Mouse (Mus musculus): ENCODE measurements around the gene Neurl4.

DNA sequence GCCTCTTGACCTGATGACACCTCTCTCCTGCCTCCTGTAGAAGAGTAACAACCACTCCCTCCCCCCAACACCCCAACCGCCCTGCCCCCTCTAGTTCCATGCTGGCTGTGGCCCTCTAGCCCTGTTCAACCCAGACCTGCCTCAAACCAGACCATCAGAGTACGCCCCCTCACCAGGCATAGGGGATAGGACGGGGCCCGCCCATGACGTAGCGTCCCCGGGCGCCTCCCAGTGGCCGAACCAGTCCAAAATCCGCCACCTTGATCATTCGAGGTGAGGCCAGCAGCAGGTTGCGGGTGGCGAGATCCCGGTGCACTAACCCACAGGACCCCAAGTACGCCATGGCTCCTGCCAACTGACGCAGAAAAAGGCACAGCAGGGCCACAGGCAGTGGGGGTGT, 45.5 kb upstream of the Neurl4 start:
- TF ChIP-seq POLR2A (IDR thresholded peaks at IDR 0.05; ENCODE audit: borderline replicate concordance, extremely low read depth, low read depth, low read length) (no peak), CTCF (IDR thresholded peaks at IDR 0.05; ENCODE audit: insufficient read depth, low read length) (no peak)
